Comparison of ENCODE assay signal across 8 mouse cellular contexts in the genomic region with DNA sequence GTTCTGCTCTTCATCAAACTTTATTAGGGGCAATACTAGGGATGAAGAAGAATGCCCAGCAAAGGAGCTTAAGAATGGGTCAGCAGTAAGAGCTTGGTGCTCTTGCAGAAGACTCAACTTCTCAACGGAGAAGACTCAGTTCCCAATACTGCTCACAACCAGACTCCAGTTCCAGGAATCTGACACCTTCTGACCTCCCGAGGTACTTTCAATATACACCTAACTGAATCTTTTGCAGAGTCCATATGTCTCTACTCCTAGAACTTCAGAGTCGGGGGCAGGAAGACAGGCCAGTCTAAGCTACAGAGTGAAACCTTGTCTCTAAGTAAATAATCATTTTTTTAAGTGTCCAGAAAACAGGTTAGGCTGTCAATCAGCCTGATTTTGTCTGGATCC. TPM values are rescaled to one million over a fixed set of nuclear protein-coding genes. Genes with fewer than 3 reads are reported as not detected.
A peak's percentile ranks its signal among the peaks of the same experiment; 100 is the strongest.
DNase-seq lines count a peak whose midpoint lies in the region; ATAC-seq and TF ChIP-seq lines count a peak whose summit lies in the region.

No protein-coding gene starts in this region.

- H3K27ac ChIP-seq in kidney, embryonic 15.5 days: peak overlapping the region; percentile 83
- peak overlapping the region; percentile 95 for H3K27ac ChIP-seq in embryonic facial prominence, embryonic 10.5 days (replicated peaks)
- no peak overlapping the region for H3K27ac ChIP-seq in intestine, embryonic 16.5 days (ENCODE audit: low read length)
- H3K27ac ChIP-seq in neural tube, embryonic 14.5 days (ENCODE audit: low read depth, low read length): no peak overlapping the region
- H3K27ac ChIP-seq in cerebellum, adult 2 months (ENCODE audit: insufficient read depth, low read length): no peak overlapping the region

- H3K9me3 ChIP-seq in kidney, embryonic 15.5 days (replicated peaks): no peaks in the 10 kb centered on the region
- H3K9me3 ChIP-seq in embryonic facial prominence, embryonic 10.5 days: peaks cover 8% of the 10 kb centered on the region; the same call in 1 of the 2 replicates
- H3K9me3 ChIP-seq in intestine, embryonic 16.5 days (ENCODE audit: control insufficient read depth, low read length): no peaks in the 10 kb centered on the region
- no peaks in the 10 kb centered on the region for H3K9me3 ChIP-seq in neural tube, embryonic 14.5 days (ENCODE audit: control insufficient read depth, low read length)

- TF ChIP-seq POLR2A in cerebellum, adult 2 months (IDR thresholded peaks at IDR 0.05; ENCODE audit: borderline replicate concordance, insufficient read depth, low read length): no peak

- no peak for TF ChIP-seq CTCF in cerebellum, adult 2 months (IDR thresholded peaks at IDR 0.05; ENCODE audit: borderline replicate concordance, insufficient read depth, low read depth, low read length)

- peaks cover 7% of the 10 kb centered on the region for H3K36me3 ChIP-seq in kidney, embryonic 15.5 days
- peaks cover 24% of the 10 kb centered on the region for H3K36me3 ChIP-seq in embryonic facial prominence, embryonic 10.5 days (replicated peaks)
- no peaks in the 10 kb centered on the region for H3K36me3 ChIP-seq in intestine, embryonic 16.5 days (ENCODE audit: control insufficient read depth, insufficient read depth, low read length)
- no peaks in the 10 kb centered on the region for H3K36me3 ChIP-seq in neural tube, embryonic 14.5 days (ENCODE audit: control insufficient read depth, insufficient read depth, low read length)

- H3K4me2 ChIP-seq in kidney, embryonic 15.5 days: peak overlapping the region; percentile 73
- H3K4me2 ChIP-seq in intestine, embryonic 16.5 days (ENCODE audit: low read depth, low read length): peak overlapping the region; percentile 70
- H3K4me2 ChIP-seq in neural tube, embryonic 14.5 days (ENCODE audit: low read depth, low read length): peak overlapping the region; percentile 55

- 3% methylated on average over 3 of the region's 3 CpGs for WGBS in kidney, embryonic 15.5 days
- 14% methylated on average over 3 of the region's 3 CpGs for WGBS in embryonic facial prominence, embryonic 10.5 days
- 10% methylated on average over 3 of the region's 3 CpGs for WGBS in intestine, embryonic 16.5 days
- 11% methylated on average over 3 of the region's 3 CpGs for WGBS in neural tube, embryonic 14.5 days
- 23% methylated on average over 3 of the region's 3 CpGs for WGBS in cerebellum, adult 2 months

- peaks cover 29% of the 10 kb centered on the region for H3K4me1 ChIP-seq in kidney, embryonic 15.5 days
- H3K4me1 ChIP-seq in embryonic facial prominence, embryonic 10.5 days: peaks cover 25% of the 10 kb centered on the region
- peaks cover 5% of the 10 kb centered on the region; the same call in 1 of the 2 replicates for H3K4me1 ChIP-seq in intestine, embryonic 16.5 days (ENCODE audit: control insufficient read depth, insufficient read depth, low read length)
- H3K4me1 ChIP-seq in neural tube, embryonic 14.5 days (ENCODE audit: control insufficient read depth, insufficient read depth, low read length): peaks cover 3% of the 10 kb centered on the region; the same call in 1 of the 2 replicates
- no peaks in the 10 kb centered on the region for H3K4me1 ChIP-seq in cerebellum, adult 2 months (ENCODE audit: control insufficient read depth, insufficient read depth, low read length)

- H3K4me3 ChIP-seq in kidney, embryonic 15.5 days (replicated peaks): peak overlapping the region; percentile 84
- H3K4me3 ChIP-seq in embryonic facial prominence, embryonic 10.5 days: peak overlapping the region; percentile 87
- H3K4me3 ChIP-seq in intestine, embryonic 16.5 days (ENCODE audit: low read length): peak overlapping the region; percentile 68
- peak overlapping the region; percentile 72 for H3K4me3 ChIP-seq in neural tube, embryonic 14.5 days (ENCODE audit: low read depth, low read length)
- H3K4me3 ChIP-seq in cerebellum, adult 2 months (replicated peaks; ENCODE audit: insufficient read depth, low read depth, low read length): no peak overlapping the region

- ATAC-seq in kidney, embryonic 15.5 days (replicated peaks; ENCODE audit: low FRiP score): peak; percentile 17
- ATAC-seq in intestine, embryonic 16.5 days: peak; percentile 20; the same call in 1 of the 2 replicates
- peak; percentile 16; the same call in 1 of the 2 replicates for ATAC-seq in neural tube, embryonic 14.5 days (ENCODE audit: low read depth)

- no peak for DNase-seq in kidney, postnatal 14 days
- DNase-seq in embryonic facial prominence, embryonic 10.5 days (ENCODE audit: low spot score): no peak
- DNase-seq in frontal cortex, postnatal 36 days (ENCODE audit: low spot score in 2 of 2): no peak
- DNase-seq in layer of hippocampus, adult 9-11 months: no peak
- DNase-seq in cerebellum, adult 2 months: no peak

- peak overlapping the region; percentile 85 for H3K9ac ChIP-seq in kidney, embryonic 15.5 days
- peak overlapping the region; percentile 80 for H3K9ac ChIP-seq in intestine, embryonic 16.5 days (ENCODE audit: low read depth, low read length)
- peak overlapping the region; percentile 92 for H3K9ac ChIP-seq in neural tube, embryonic 14.5 days (replicated peaks; ENCODE audit: low read depth, low read length)

- H3K27me3 ChIP-seq in kidney, embryonic 15.5 days: no peaks in the 10 kb centered on the region
- no peaks in the 10 kb centered on the region for H3K27me3 ChIP-seq in embryonic facial prominence, embryonic 10.5 days (replicated peaks; ENCODE audit: low read depth, poor library complexity, severe bottlenecking)
- H3K27me3 ChIP-seq in intestine, embryonic 16.5 days (replicated peaks; ENCODE audit: control insufficient read depth, insufficient read depth, low read length): no peaks in the 10 kb centered on the region
- no peaks in the 10 kb centered on the region for H3K27me3 ChIP-seq in neural tube, embryonic 14.5 days (ENCODE audit: control insufficient read depth, insufficient read depth, low read length)
- no peaks in the 10 kb centered on the region for H3K27me3 ChIP-seq in cerebellum, adult 2 months (ENCODE audit: control insufficient read depth, insufficient read depth, low read length)

RNA-seq across cellular contexts. Expression of a gene that starts 1.1 kb away (rescaled TPM):
- polyA plus RNA-seq in kidney, embryonic 15.5 days (2015; fragmentation: Nextera tagmentation; extraction: Ambion mirVana): 6.3 and 8.2 TPM in 2 replicates
- polyA plus RNA-seq in embryonic facial prominence, embryonic 10.5 days (2016; fragmentation: Nextera tagmentation; extraction: Ambion mirVana): 6.2 and 7.2 TPM in 2 replicates
- polyA plus RNA-seq in intestine, embryonic 16.5 days (2015; fragmentation: Nextera tagmentation; extraction: Ambion mirVana): 3.2 and 3.4 TPM in 2 replicates
- polyA plus RNA-seq in neural tube, embryonic 14.5 days (2014; fragmentation: Nextera tagmentation; extraction: Ambion mirVana): 2.9 and 4.1 TPM in 2 replicates
- polyA plus RNA-seq in cerebellum, adult 2 months (2012; rRNA removed): 6.0 and 6.1 TPM in 2 replicates

RNA-seq across cellular contexts. Expression of a gene that starts 36.7 kb away (rescaled TPM):
- polyA plus RNA-seq in kidney, embryonic 15.5 days (2015; fragmentation: Nextera tagmentation; extraction: Ambion mirVana): not detected in 2 replicates
- polyA plus RNA-seq in embryonic facial prominence, embryonic 10.5 days (2016; fragmentation: Nextera tagmentation; extraction: Ambion mirVana): not detected in 2 replicates
- not detected in 2 replicates for polyA plus RNA-seq in intestine, embryonic 16.5 days (2015; fragmentation: Nextera tagmentation; extraction: Ambion mirVana)
- polyA plus RNA-seq in neural tube, embryonic 14.5 days (2014; fragmentation: Nextera tagmentation; extraction: Ambion mirVana): not detected in 2 replicates
- polyA plus RNA-seq in cerebellum, adult 2 months (2012; rRNA removed): not detected in 2 replicates

RNA-seq across cellular contexts. Expression of a gene that starts 37.4 kb away (rescaled TPM):
- 221 and 223 TPM in 2 replicates for polyA plus RNA-seq in kidney, embryonic 15.5 days (2015; fragmentation: Nextera tagmentation; extraction: Ambion mirVana)
- 289 and 295 TPM in 2 replicates for polyA plus RNA-seq in embryonic facial prominence, embryonic 10.5 days (2016; fragmentation: Nextera tagmentation; extraction: Ambion mirVana)
- polyA plus RNA-seq in intestine, embryonic 16.5 days (2015; fragmentation: Nextera tagmentation; extraction: Ambion mirVana): 126 and 144 TPM in 2 replicates
- 166 and 193 TPM in 2 replicates for polyA plus RNA-seq in neural tube, embryonic 14.5 days (2014; fragmentation: Nextera tagmentation; extraction: Ambion mirVana)
- 106 and 110 TPM in 2 replicates for polyA plus RNA-seq in cerebellum, adult 2 months (2012; rRNA removed)

Comparison
In these comparisons a context has a peak if more than half of its experiments do, and no peak if none do; other contexts are left out.
1. H3K27ac ChIP-seq: peak in kidney, embryonic 15.5 days (single experiment) and embryonic facial prominence, embryonic 10.5 days (single experiment); none in intestine, embryonic 16.5 days (single experiment), neural tube, embryonic 14.5 days (single experiment) and cerebellum, adult 2 months (single experiment).
2. Peak in every context shown above with its lines, with median percentiles within 50 percentile points of each other: ATAC-seq, H3K4me2 ChIP-seq and H3K9ac ChIP-seq.